Mouse (Mus musculus) testis, adult 2 months (tissue): Measurements from ENCODE around the gene Mmrn2.

ENCODE experiments used
- CTCF ChIP-seq: fragments of 200-500 bp; IDR thresholded peaks from 2 replicates; pipeline ENCODE4 v1.5.1; 2012; ENCODE audit warnings: low read depth, mild to moderate bottlenecking, inconsistent platforms, low read length, moderate library complexity; ENCODE audit not compliant: control insufficient read depth, insufficient read depth, insufficient replicate concordance
- POLR2A ChIP-seq: fragments of 200-500 bp; IDR thresholded peaks from 2 replicates; pipeline ENCODE4 v1.6.1; 2012; ENCODE audit warnings: low read depth, mild to moderate bottlenecking, inconsistent platforms, low read length, moderate library complexity; ENCODE audit not compliant: control insufficient read depth

- TF ChIP-seq POLR2A (no peak), CTCF (no peak)
Observed at GRCm38 (mm10) chr14:34352523-34352922, 22.7 kb upstream of the Mmrn2 start.
